Mouse (Mus musculus) 416B (cell line): Measurements from ENCODE around the gene Vcl.

Experiments
- DNase-seq: peaks from one replicate; pipeline ENCODE4 v3.0.0; 2011; ENCODE audit warnings: low read depth

Vcl gene

DNA sequence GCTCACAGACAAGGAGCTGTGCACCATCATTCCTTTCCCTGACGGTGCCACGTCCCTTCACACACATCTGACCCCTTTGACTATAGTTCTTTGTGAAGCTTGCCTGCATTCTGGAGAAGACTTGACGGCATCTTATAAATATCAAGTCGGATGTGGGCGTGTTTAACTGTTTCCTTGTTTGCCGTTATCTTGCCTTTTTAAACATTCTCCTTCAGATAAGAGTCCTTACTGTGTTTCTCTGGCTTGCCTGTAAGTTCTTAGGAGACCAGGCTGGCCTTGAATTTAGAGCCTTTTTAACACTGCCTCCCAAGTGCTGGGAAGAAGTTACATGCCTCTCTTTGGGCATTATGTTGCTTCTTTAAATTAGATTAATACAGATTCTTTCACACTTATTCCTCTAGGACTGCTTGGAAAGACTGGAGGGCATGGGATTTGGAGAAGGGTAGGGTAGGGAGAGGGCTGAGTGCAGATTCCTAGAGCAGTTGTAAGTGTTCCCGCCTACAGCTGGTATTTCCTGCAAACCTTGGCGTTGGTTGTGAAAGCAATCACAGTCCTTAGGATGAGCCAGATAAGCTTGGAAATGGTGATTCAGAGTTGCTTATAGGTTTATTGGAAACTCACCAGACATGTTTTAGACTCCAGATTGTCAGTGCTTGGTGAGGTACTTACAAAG, 136.4 kb downstream of the Vcl start:
- no peak for DNase-seq

DNA sequence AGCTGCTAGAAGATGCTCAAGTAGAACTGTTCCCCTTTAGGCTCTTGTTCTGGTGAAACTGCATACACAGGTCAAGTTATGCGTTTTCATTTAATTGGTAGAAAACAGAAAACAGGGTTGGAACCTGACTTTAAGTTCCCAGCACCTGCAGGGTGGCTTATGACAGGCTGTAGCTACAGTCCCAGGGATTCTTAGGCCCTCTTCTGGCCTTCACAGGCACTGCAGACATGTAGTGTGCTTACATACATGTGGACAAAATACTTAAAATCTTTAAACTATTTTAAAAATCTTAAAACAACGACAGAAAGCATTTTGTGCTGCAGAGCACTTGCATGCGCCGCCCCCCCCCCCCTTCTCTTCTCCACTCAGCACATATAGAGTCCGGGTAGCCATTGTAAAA, 140.4 kb downstream of the Vcl start:
- peak; percentile 47 for DNase-seq

DNA sequence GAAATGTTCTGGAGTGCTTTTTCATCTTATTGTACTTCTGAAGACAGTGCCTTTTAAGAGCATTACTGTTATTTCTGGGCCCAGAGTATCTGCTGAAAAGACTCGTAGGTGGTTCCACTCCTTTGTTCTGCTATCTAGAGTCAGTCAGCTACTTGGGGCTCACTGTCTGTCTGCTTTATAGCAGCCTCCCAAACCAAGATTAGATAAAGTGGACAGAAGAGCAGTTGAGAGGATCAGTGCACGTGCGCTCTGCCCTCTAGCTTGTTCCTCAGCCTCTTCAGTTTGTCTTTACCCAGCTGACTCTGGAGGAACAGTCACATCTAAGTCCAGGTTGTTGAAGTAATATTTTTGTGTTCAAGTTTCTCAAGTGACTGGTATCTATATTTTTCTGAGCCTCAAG, 144.8 kb downstream of the Vcl start:
- DNase-seq = no peak

DNA sequence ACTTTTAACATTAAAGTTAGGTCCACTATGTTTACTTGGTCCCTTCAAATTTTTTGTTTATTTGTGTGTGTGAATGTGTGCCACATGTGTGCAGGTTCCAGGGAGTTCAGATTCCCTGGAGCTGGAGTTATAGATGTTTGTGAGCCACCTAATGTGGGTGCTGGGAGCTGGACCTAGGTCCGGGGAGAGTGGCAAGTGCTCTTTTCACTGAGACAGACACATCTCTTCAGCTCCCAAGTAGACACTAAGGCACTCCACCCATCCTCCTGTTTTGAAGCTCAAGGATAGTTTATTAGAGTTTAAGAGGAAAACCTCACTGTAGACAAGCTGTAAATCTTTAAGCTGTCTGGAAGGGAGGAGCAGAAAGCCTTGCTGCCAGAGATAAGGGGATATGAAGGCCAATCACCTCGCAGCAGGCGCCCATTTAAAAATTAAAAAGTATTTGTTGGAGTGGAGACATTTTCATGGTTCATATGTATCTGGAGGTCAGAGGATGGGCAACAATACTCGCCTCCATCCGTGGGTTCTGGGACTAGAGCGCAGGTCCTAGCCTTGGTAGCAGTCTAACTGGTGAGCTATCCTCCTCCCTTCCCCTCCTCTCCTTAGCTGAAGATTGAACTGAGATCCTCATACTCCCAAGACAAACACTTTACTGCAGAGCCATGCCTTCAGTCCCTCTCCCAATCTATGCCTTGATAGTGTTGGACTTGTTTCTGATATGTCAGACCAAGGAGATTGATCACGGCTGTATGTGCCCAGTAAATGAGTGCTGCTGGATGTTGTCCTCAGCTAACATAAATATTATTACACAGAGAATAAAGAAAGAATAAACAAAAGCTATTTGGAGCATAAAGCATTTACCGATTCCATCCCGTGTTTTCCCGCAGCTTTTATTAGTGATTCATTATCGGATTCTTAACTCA, 145.5 kb downstream of the Vcl start:
- DNase-seq = no peak

DNA sequence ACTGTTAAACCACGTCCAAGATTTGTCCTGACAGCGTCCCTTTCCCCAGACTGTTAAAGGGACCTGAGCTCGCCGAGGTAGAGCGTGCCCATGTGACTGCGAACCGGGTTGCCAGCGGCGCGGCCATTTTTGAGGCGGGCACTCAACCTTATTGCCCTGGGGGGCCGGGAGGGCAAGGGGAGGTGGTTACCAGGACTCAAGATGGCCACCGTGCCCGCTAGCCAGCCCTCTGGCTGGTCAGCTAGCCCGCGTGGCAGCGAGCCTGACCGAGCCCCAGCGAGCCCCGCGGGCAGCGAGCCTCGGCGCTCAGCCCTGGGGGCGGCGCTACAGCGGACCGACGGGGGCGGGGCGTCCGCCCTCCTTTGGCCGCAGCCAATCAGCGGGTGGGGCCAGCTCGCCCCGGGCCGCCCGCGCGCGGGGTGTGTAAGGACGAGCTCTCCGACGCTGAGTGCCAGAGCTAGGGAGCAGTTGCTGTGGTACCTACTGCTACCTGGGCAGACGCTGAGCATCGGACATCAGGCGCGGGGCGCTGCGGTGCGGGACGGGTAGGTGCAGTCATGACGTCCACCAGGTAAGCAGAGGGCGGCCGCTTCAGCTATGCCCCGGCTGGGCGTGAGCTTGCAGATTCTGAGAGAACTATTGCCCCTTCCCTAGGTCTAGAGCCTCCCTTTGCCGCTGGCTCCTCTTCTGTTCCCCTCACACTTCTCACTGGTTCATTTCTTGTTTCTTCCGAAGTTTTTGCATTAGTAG, 146.7 kb downstream of the Vcl start:
- DNase-seq = peak; percentile 95

DNA sequence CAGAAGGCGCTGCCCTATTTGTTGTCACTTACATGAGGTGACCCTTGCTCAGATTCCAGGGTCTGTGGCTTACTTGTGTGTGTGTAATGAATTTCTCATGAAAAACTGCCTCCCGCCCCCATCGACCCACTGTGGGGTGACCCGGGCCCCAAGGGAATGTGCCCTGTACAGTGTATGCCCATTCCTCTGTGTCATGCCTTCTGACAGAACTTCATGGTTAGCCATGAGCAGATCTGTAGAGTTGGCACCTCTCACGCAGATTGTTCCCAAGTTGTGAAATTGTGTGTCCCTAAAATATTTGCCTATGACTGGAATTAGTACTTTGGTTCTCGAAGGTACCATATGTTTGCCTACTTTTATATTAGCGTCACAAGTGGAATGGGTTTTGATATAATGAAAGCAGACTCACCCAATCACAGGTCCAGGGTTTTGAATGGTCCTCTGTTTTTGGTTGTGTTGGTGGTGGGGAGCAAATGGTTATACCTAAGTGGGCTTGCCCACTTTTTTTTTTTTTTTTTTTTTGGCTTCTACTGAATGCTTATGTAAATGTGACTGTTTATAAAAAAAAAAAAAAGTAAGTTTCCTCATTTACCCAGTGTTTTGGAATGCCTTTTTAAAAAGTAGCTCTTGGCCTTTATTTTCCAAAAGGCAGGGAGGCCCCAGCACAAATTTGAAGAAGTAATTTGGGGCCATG, 147.4 kb downstream of the Vcl start:
- no peak for DNase-seq

DNA sequence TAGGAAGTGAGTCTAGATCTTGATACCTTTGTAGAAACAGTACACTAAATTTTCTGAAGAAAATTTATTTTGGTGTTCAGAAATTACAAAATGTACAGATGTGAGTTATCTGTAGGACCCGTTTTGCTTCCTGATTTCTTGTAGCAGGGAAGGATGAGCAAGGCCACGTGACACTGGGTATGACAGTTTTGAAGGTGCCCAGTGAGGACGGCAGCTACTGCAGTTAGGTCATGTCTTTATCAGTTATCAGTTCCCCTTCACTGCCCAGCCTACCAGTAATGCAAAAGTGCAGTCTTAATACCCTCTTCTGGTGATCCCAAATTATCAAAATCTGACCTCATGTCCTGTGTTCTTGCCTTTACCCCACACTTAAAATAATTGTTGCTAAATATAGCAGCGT, 148.7 kb downstream of the Vcl start:
- peak; percentile 45 for DNase-seq

DNA sequence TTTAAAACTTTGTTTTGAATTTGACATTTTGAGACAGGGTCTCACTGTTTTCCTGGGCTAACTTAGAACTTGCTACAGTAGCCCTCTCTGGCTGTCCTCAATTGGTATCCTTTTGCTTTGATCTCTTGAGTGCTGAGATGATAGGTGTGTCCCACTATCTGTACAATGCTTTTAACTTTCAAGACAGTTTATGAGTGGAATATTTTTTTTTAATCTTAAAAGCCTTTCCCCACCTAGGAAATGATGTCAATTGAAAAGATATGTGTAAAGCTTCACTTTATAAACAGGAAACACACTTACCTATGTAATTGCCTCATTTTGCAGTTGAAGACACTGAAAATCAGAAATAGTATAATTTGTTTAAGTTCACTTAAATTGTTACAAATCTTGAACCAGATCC, 149.3 kb downstream of the Vcl start:
- DNase-seq = no peak

DNA sequence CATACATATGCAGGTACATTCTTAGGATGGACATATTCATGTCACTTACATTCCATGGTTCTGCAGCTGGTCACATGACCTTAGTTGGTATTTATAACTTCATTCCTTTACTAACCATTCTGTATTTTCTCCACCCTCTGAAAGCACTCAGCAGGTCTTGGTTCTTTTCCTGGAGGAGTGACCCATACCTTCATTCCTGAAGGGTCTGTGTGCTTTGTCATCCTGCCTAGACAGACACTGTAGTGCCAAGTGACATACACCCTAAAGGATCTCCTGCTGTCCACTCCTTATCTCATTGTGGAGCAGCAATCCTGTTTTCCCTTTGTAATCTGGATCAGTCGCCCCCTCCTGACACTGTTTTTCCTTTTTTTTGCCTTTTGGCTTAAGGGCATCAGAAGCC, 153.6 kb downstream of the Vcl start:
- no peak for DNase-seq
